Mouse (Mus musculus) urinary bladder, postnatal 0 days (tissue): Measurements from ENCODE around the gene Klra9. TPM values are rescaled to one million over a fixed set of nuclear protein-coding genes. Genes with fewer than 3 reads are reported as not detected.

Source experiments
- polyA plus RNA-seq: library from polyadenylated mRNA; unstranded; fragments of >200 nt; fragmentation: Nextera tagmentation; extraction: Ambion mirVana; gene quantifications from 2 replicates; pipeline ENCODE4 v1.2.1, GENCODE M21; 2015

The Klra9 gene
- not detected in 2 replicates for polyA plus RNA-seq

DNA sequence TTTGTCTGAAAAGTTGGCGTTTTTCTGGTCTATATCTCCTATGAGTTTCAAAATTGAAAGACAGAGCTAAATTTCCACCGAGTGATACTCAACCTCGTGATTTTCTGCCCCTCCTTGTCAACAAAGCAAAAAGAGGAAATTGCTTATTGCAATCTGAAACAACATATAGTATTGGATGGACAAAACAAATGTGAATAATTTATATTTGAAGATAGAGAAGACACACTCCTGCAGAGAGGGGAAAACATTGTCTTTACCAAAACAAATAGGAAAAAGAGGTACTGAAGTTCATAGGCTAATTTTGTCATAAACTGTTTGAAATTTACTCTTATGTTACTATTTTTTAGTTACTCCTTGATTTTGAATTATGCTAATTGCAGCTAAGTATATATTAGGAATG is at the start of gene Klra9:
Gene Klra9 (minus strand): TSS at position 101 of the 400 bp plus-strand sequence.

DNA sequence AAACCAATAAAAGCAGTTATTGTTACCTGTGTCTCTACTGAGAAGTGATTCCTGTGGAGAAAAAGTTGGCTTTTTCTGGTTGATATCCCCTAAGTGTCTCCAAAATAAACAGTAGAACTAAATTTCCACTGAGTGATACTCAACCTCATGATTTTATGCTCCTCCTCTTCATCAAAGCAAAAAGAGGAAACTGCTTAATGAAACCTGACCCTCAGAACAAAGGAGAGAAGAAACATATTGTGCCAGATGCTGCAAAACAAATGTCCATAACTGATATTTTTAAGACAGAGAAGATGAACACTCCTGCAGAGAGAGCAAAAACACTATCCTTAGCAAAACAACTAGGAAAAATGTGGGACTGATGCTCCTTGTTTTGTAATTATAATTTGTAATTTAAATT is 40.3 kb upstream of the Klra9 start, which contains the start of gene Klra7:
Gene Klra7 (minus strand): TSS at position 101 of the 400 bp plus-strand sequence.

DNA sequence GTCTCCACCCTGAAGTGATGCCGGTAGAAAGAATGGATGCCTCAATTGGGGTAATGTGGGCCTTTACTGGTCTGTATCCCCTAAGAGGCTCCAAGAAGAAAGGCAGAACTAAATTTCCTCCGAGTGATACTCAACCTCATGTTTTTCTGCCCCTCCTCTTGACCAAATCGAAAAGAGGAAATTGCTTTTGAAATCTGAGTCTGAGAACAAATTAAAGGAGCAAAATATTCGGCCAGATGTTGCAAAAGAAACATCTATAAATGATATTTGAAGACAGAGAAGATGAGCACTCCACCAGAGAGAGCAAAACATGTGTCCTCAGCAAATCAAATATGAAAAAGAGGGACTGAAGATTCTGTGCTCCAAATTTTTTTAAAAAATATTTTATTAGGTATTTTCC is 63.1 kb downstream of the Klra9 start, which contains the start of gene Klra8:
Gene Klra8 (minus strand): TSS at position 101 of the 400 bp plus-strand sequence.

Other genes with a start within 250 kb of the Klra9 start
- not detected in 2 replicates for gene Klra6, start 166.2 kb downstream of the Klra9 start, polyA plus RNA-seq
- gene Klra4, start 125.8 kb downstream of the Klra9 start, polyA plus RNA-seq = not detected in 2 replicates
- not detected in 2 replicates for gene Klra8, start 63.2 kb downstream of the Klra9 start, polyA plus RNA-seq
- not detected in 2 replicates for gene Klra7, start 40.2 kb upstream of the Klra9 start, polyA plus RNA-seq
- not detected in 2 replicates for gene Klra10, start 88.8 kb upstream of the Klra9 start, polyA plus RNA-seq
- gene Klra3, start 144.5 kb upstream of the Klra9 start, polyA plus RNA-seq = not detected in 2 replicates
- gene Klra1, start 193.8 kb upstream of the Klra9 start, polyA plus RNA-seq = not detected in 2 replicates